Mouse (Mus musculus) gastrocnemius, postnatal 36 days (tissue): Measurements from ENCODE around the gene Fgfrl1. TPM values are rescaled to one million over a fixed set of nuclear protein-coding genes. Genes with fewer than 3 reads are reported as not detected.

Experiments used
- DNase-seq, 2 experiments: peaks; one replicate each; pipeline ENCODE4 v3.0.0; 2022
- intact Hi-C: fragments of 180-260 bp; cut with DNase I; formaldehyde crosslinking; loops from one replicate; pipeline ENCODE4 v1.15.1; 2025
- total RNA-seq, 2 experiments: library from RNA; stranded (reverse); gene quantifications; 2 replicates each; pipeline ENCODE4 v1.2.3; 2021

The Fgfrl1 gene
- total RNA-seq, 2 experiments from 2014 or later = 25.6 to 34.7 TPM

DNA sequence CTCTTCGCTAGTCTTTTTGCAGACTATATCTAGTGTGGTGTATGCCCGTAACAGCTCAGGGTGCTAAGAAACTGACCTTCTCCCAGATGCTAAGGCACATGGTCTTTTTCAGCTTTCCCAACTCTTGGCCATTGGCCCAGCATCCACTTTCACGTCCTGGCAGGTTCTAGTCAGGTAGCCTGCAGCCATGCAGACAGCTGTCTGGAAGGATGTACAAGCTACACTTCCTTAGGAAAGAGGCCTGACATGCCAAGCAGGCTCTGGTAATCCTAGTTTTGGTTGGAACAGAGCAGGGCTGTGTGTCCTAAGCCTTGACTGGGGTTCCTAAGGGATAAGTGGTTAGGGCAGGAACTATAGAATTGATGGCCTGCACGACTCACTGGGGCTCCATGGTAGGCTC lies 29.4 kb upstream of the Fgfrl1 start:
- no peak for DNase-seq
- intact Hi-C loops = no loop called here

DNA sequence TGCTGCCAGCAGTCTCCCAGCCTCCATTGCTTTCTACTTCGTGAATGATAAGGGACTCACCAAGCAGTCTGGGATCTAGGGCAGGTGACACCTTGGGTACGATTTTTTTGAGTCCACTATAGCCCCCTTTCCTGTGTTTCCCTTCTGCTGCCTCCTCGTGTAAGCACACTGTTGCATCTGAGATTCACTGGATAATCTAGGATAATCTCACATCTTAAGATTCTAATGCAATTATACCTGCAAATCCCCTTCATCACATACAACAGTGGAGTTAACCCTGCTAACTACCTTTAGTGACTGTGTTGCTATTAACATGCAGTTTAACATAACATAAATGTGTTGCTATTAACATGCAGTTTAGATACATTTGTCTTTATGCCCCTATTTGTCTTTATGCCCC lies 27.1 kb upstream of the Fgfrl1 start:
- intact Hi-C loops = no loop called here
- DNase-seq = no peak

DNA sequence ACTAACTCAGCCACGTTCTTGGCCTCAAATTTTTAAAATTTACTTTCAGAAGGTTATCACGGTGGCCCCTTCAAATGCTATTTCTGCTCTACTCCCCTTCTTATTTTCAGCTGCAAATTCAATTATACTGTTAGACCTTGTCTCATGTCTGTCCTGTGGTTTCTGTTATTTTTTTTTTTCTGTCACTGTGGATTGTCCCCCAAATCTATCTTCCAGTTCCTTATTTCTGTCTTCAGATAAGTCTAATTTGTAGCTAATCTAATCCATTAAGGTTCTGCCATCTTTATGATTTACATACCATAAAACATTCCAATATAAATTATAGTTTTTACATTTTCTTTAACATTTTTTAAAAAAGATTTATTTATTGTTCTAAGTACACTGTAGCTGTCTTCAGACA lies 24.8 kb upstream of the Fgfrl1 start:
- no peak for DNase-seq
- intact Hi-C loops = no loop called here

DNA sequence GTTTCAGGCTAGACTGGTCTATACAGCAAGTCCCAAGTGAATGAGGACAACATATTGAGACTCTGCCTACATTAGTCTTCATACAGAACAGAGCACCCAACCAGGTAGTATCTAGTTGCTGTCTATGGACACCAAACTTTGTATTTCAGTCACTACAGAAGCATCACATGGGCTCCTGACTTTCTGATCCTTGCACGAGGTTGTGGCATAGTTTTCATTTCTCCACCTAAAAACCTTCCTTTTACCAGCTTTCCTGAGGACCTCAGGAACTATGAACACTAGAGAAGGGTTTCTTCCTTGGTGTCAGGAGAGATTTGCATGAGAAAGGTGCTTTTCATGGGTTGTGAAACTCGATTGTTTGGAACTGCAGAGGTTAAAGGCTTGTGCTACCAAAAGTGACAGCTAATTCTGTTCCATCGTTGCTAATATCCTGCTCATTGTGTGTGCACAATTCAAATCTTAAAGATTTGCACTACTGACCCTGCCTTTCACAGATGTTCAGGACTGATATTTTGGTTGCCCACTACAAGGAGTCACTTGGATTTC lies 23.7 kb upstream of the Fgfrl1 start:
- DNase-seq = no peak
- intact Hi-C loops = no loop called here

DNA sequence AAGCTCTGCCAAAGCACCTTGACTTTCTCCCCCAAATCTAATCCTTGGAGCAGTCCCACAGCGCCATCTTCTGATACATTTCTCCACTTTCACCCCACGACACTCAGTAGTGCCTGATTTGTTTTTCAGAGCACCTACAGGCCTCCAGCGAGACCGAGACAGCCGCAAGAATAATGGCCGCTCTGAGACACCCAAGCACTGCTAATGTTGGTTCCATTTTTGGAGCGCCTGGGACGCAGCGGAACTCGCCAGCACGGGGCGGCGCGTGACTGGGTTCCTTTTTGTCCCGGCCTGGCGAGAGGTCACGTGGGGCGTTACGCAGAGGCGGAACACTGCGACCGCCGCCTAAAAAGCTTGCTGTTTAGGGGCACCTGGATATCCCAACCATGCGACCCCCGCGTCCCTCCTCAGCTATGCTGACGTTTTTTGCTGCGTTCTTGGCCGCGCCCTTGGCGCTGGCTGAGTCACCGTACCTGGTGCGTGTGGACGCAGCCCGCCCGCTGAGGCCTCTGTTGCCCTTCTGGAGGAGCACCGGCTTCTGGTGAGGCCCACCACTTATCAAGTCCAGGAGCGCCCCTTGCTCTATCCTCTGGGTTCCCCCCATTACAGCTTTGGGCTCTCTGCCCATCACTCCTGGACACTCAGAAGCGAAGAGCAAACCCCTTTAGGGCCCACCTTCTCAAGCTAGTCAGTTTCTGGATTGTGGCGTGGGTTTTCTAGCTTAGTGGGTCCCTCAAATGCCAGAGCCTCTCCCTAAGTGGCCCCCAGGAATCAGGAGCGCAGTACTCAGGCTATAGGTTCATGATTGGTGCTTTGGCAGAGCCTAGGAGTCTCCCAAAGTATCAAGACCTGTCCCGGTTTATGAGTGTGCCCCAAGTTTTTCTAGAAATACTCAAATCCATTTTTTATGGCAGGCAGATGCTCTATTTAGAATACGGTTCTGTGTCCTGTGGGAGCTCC lies 22.9 kb upstream of the Fgfrl1 start, which contains the start of gene Dgkq:
TSS of gene Dgkq (minus strand) at position 696 of the 960 bp plus-strand sequence.
- intact Hi-C loops = no loop called here
- DNase-seq = peak; percentile 88 to 90

DNA sequence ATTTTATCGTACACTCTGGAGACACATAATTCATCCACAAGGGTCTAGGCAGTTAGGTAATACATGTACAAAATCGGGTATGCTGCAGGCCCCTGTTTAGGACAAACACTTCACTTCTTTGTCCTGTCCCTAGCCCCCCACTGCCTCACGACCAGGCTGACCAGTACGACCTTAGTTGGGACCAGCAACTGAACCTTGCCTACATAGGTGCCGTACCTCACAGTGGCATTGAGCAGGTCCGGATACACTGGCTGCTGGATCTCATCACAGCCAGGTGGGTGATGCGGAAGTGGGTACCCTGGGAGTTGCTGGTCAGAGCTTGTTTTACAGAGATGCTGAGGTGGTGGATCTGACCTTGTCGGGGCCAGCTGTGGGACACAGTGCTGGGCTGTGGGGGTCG lies 22.2 kb upstream of the Fgfrl1 start:
- DNase-seq = no peak
- intact Hi-C loops = no loop called here

DNA sequence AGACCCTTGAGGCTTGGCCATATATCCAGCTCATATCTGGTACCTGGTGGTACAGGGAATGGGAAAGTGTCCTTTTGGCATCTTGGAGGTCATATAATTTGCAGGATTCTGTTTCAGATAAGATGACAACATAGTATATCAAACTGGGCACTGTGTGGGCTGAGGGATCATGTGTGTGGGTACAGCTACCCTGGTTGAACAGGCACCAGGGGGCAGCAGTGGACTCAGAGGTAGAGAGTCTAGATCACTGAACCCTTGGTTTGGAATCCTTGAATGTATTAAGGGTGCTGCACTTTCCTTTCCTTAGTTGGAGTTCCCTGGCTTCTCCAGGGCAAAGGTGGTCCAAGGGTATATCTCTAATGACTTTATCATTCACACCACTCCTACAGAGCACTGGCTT lies 21.4 kb upstream of the Fgfrl1 start:
- intact Hi-C loops = no loop called here
- DNase-seq = no peak

DNA sequence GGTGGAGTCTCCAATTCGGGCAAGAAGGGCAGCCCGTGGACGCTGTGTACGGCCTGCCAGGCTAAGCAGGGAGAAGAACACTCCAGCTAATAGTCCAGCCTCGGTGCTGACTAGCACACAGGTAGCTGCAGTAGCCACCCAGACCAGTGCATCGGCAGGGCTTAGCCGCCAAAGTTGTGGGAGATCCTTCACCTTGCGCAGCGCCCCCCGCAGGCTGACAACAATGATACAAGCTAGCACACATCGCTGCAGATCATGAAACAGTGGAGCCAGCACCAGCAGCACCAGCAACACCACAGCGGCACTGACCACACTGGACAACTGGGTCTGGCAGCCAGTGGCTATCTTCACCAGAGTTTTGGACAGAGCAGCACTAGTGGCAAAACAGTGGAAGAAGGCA lies 20.4 kb upstream of the Fgfrl1 start:
- DNase-seq = no peak
- intact Hi-C loops = no loop called here

DNA sequence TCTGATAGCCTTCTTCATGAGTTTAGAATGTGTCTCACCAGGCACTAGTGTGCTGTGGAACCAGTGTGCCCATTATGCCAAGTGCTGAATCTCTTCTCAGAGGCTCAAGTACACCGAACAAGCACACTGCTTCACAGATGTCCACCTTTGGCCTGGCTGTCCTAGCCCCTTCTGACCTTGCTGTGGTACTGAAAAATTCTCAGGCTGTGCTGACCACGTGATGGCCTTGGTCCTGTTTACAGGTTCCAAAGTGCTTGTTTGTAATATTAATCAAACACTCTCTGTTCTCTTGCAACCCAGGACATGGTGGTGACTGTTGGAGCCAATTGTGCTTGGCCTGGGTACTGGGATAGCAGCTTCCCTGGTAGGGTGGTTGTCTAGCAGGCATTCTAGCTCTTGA lies 17.6 kb upstream of the Fgfrl1 start:
- intact Hi-C loops = no loop called here

DNA sequence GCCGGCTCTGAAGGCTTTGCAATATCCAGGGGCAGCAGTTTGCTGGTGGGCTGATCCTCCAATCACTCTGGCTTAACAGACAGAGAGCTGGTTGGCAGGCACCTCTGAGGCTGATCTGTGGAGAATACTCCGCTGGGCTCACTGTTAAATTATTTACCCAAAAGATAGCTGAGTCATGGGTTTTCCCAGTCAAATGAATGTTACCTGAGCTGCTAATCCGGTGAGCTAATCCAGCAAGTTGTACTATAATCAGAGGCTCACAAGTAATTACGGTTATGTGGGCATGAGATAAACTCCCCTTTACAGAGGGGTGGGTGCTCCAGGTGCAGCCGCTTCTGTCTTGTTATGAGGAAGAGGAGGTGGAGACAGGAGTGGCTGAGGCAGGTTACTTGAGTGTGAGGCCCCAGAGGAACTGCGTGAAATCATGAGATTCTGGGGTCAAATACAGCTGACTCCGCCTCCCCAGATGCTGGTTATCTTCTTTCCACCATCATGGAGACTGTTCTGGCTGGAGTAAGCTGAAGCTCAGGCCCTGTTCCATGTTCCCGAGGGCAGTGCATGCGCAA lies 16.8 kb upstream of the Fgfrl1 start, which contains the start of gene Slc26a1:
TSS of gene Slc26a1 (minus strand) at position 319 of the 566 bp plus-strand sequence.
- intact Hi-C loops = no loop called here
- no peak for DNase-seq

More for the DNA sequence above, 17.6 kb upstream of the Fgfrl1 start:
- no peak for DNase-seq

DNA sequence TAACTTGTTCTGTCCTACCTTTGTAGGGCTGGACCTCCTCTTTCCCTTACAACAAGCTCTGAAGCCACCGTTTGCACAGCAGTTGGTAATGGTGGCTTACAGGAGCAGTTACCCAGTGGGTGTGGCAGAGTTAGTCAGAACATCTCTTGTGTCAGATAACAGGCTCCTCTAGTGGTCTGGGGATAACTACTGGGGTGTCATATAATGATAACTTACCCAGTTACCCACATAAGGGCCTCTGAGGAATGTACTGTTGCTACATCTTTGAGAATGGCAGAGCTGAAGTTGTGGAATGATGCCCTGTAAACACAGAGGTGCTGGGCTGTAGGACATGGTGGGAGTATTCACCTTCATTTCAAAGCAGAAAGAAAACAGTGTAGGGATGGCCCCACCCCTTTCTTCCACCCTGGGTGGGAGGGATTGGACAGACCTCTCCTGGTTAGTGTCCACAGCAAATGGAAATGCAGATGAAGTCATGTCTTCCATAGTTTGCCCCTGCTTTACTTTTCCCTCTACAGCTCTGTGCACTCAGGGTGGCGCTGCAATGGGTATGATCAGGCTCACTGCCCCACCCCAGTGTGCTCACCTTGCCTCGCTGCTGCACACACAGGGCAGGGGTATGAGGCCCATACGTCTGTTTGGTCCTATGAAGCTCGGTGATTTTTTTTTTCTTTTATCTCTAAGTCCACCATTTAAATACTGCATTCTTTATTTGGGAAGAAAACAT lies 15.2 kb upstream of the Fgfrl1 start:
- intact Hi-C loops = no loop called here
- no peak for DNase-seq

DNA sequence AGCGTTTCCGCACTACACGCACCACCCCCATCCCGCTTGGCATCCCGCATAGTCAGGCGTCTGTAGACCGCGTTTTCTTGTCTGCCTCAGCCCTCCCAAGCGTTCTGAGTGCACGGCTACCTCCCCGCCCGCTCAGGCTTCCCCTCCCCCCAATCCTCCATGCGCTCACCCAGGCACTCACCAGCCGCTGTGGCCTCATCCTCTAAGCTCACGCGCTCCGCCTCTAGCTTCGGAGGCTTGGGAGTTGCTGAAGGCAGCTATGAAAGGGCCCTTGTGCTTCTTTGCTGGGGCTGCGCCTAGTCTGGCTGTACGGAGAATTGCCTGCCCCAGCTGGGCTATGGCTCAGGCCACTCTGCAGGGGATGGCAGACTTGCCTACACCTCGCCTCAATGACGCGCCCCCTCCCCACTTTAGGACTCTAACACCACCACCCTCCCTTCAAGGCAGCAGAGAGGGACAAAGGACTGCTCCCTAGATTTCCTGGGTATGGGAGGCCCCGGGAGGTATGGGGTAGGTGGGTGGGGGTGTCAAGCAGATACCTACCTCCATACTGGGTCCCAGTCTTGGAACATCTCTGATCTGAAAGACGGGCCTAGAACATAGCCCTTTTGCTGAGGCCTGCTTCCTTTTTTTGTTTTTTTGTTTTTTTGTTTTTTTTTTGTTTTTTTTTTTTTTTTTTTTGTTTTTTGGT lies 14.4 kb upstream of the Fgfrl1 start:
- DNase-seq = no peak
- intact Hi-C loops = no loop called here

DNA sequence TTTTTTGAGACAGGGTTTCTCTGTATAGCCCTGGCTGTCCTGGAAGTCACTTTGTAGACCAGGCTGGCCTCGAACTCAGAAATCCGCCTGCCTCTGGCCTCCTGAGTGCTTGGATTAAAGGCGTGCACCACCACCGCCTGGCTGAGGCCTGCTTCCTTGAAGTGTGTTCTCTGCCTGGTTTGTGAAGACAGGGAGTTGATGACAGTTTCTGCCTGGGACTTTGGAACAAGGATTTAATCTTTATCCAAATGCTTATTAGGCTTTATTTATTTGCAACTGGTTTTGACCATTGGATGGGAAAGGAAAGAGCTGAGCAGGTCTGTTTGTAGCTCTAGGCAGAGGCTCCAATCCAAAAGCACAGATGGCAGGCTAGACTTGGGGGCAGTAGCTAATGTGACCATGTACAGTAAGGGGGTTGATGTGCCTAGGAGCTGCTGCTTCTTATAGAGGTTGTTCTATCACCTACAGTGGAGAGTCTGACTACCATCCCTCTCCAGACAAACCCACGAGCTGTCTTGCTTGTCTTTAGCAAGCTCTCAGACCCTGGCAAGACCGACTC lies 13.8 kb upstream of the Fgfrl1 start:
- intact Hi-C loops = no loop called here
- no peak for DNase-seq

DNA sequence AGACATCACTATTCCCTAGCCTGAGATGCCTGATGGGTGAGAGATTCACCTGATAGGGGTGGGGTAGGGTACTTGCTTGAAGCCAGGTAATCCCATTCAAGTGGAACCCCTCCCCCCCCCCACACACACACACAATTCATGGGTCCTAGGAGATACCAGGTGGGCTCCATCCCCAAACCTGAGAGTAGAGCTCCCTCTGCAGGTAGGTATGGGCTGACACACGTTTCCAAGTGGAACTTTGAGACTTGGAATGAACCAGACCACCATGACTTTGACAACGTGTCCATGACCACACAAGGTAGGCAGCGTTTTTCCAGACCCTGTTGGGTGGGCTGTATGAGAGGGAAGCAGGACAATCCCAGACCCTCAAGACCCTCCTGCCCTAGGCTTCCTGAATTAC lies 12.3 kb upstream of the Fgfrl1 start:
- intact Hi-C loops = no loop called here
- DNase-seq = no peak

DNA sequence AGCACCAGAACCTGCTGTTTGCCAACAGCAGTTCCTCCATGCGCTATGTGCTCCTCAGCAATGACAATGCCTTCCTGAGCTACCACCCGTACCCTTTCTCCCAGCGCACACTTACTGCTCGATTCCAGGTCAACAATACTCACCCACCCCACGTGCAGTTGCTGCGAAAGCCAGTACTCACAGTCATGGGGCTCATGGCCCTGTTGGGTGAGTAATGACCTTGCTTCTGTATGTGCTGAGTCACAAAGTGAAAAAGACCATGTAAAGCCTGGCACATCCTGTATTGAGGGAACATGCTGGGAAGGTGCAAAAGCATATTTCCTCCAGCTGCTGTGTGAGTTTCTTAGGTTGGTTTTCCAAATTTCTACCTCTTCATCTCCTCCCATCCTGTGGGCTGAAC lies 11.3 kb upstream of the Fgfrl1 start:
- DNase-seq = no peak
- intact Hi-C loops = no loop called here

DNA sequence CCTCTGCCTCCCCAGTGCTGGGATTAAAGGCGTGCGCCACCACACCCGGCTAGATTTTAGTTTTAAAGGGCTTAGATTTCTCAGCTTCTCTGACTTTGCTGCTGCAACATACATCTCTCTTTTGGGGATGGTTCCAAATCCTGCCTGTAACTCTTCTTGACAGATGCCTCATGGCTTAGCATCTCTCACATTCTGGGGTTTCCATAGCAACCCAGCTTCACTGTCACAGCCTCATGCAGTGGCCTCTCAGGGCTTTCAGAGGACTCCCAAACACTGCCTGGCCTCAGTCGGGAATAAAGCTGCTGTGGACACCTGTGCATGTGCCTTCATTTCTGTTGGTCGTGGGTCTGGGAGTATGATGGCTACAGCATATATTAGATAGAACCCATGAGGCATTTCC lies 3.1 kb upstream of the Fgfrl1 start:
- no peak for DNase-seq
- intact Hi-C loops = no loop called here

DNA sequence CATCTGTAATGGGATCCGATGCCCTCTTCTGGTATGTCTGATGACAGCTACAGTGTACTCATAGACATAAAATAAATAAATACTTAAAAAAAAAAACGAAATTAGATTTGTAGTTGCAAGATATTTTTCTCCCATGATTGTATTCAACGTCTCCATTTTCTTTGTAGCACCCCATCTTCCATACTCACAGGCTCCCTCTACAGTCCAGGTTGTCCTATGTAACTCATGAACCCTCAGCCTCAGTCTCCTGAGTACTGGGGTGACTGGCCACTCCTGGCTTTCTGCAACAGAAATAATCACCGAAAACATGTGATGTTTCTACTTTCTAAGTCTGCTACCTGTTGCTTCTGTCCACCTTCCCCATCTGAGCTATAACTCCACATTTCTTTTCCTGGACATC lies 1.0 kb upstream of the Fgfrl1 start:
- DNase-seq = no peak
- intact Hi-C loops = no loop called here

DNA sequence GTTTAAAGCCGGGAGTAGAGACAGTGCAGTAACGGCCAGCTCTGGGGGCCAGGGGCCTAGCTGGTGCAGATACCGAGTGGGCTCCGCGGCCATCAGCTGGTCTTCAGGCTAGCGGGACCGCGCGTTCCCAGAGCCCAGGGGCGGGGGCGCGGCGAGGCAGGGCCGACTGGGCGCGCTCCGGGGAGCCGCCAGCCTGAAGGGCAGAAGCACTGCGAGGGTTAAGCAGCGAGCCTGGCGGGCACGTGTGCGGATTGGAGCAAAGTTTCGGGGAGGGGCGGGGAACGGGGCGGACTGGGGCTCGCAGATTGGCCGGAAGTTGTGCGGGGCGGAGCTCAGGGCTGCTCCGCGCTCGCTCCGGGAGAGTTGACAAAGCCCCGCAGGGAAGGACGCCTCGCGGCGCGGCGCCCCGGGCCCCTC lies 1.7 kb downstream of the Fgfrl1 start:
- intact Hi-C loops = loop anchor here (2.0 kb wide), 1 partner anchor 33 kb away; no protein-coding TSS in a partner anchor
- peak; percentile 70 to 84 for DNase-seq

DNA sequence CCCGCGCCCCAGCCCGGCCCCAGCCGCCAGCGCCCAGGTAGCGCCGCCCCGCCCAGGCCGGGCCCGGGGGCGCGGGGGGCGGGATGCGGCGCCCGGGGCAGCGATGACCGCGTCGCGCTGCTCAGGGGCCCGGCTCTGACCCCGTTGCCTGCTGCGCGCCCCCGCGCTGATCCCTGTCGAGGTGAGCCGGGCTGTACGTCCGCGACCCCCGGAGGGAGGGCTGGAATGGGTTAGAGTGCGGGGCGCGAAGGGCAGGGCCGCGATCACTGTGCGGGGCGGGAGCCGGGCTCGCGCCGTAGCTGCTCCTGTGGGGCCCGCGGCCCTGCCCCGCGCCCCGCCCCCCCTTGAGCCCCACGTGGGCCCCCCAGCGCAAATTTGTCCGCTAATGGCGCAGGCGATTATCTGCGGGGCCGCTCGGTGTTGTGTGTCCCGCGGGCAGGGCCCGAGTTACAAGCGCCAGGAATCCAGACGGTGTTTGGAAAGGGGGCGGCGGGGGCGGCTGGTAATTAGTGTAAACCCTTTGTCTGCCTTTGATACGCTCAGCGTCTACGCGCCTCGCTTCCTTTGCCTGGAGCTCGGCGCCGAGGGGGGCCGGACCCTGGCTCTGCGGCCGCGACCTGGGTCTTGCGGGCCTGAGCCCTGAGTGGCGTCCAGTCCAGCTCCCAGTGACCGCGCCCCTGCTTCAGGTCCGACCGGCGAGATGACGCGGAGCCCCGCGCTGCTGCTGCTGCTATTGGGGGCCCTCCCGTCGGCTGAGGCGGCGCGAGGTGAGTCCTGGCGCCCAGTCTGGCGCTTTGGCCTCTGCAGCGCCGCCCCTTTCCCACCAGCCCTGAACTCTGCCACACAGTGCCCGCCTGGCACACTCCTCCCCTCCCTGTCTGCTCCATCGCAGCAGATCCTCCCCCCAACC lies 2.4 kb downstream of the Fgfrl1 start:
- no peak for DNase-seq
- intact Hi-C loops = no loop called here
